Mouse (Mus musculus) left cerebral cortex, postnatal 14 days (tissue): ENCODE data around the gene Faim2. TPM values are rescaled to one million over a fixed set of nuclear protein-coding genes. Genes with fewer than 3 reads are reported as not detected.

Experiments used
- total RNA-seq, 2 experiments: library from RNA; stranded (reverse); gene quantifications; 2 replicates each; pipeline ENCODE4 v1.2.3; 2021

Faim2 gene
- total RNA-seq, 2 experiments from 2014 or later: 220 to 261 TPM

Other genes starting within 250 kb of the Faim2 start
- 10 to 100 TPM; 95.4 to 99.5 TPM for gene Prpf40b, start 233.1 kb downstream of the Faim2 start, total RNA-seq
- gene Fam186b, start 232.3 kb downstream of the Faim2 start, total RNA-seq: 1 to 10 TPM; 1.7 to 2.2 TPM
- 10 to 100 TPM; 11.3 to 13.4 TPM for gene Fmnl3, start 157.7 kb downstream of the Faim2 start, total RNA-seq
- gene Tmbim6, start 135.3 kb downstream of the Faim2 start, total RNA-seq: 100 to 1,000 TPM; 330 to 349 TPM
- gene Nckap5l, start 70.4 kb downstream of the Faim2 start, total RNA-seq: 10 to 100 TPM; 27.6 to 35.6 TPM
- 1 to 10 TPM; 4.7 to 4.8 TPM for gene Bcdin3d, start 53.4 kb downstream of the Faim2 start, total RNA-seq
- gene Aqp2, start 50.9 kb upstream of the Faim2 start, total RNA-seq: under 1 TPM in 1 of 2 experiments, not detected in 1; 0.33 TPM
- gene Aqp5, start 62.6 kb upstream of the Faim2 start, total RNA-seq: 1 to 10 TPM in 1 of 2 experiments, under 1 TPM in 1; 0.93 to 1.4 TPM
- under 1 TPM; 0.44 to 0.48 TPM for gene Aqp6, start 73.2 kb upstream of the Faim2 start, total RNA-seq
- gene Racgap1, start 123.5 kb upstream of the Faim2 start, total RNA-seq: 1 to 10 TPM; 9.2 to 10.0 TPM
- gene Asic1, start 142.2 kb upstream of the Faim2 start, total RNA-seq: 10 to 100 TPM; 83.1 to 91.8 TPM
- 100 to 1,000 TPM; 142 to 143 TPM for gene Smarcd1, start 174.0 kb upstream of the Faim2 start, total RNA-seq
- gene Gm17349, start 177.3 kb upstream of the Faim2 start, total RNA-seq: 1 to 10 TPM; 5.6 to 8.1 TPM
- 10 to 100 TPM; 34.1 to 35.5 TPM for gene Gpd1, start 189.3 kb upstream of the Faim2 start, total RNA-seq
- 100 to 1,000 TPM; 129 to 131 TPM for gene Cox14, start 197.5 kb upstream of the Faim2 start, total RNA-seq
- 10 to 100 TPM; 38.9 to 39.6 TPM for gene Cers5, start 244.7 kb upstream of the Faim2 start, total RNA-seq